Mouse (Mus musculus): ENCODE results near the gene Agk.

Gene Agk

GRCm38 (mm10) chr6:40441755-40442154 lies 116.8 kb downstream of the Agk start:
- no peak for DNase-seq (ENCODE audit: low read depth, low spot score)

GRCm38 (mm10) chr6:40443281-40443928 lies 118.4 kb downstream of the Agk start:
- DNase-seq (ENCODE audit: low read depth, low spot score) = no peak

All from brain, embryonic 18.5 days (tissue).